Mouse (Mus musculus) central nervous system, embryonic 18 days (tissue): ENCODE results near the gene Lcn9. TPM values are rescaled to one million over a fixed set of nuclear protein-coding genes. Genes with fewer than 3 reads are reported as not detected.

Source experiments
- polyA plus RNA-seq: library from polyadenylated mRNA; depleted of rRNA; stranded (reverse); fragments of >200 nt; gene quantifications from 2 replicates; pipeline ENCODE4 v1.2.3, GENCODE M21; 2012; rRNA removed

Gene Lcn9
- not detected in 2 replicates for polyA plus RNA-seq

GRCm38 (mm10) chr2:25822806-25823205 is at the start of gene Lcn9:
Gene Lcn9 (plus strand): TSS chr2:25823153.

GRCm38 (mm10) chr2:25776717-25777116 is 46.2 kb upstream of the Lcn9 start, which contains the start of gene Lcn11:
Gene Lcn11 (plus strand): TSS chr2:25777017.

DNA sequence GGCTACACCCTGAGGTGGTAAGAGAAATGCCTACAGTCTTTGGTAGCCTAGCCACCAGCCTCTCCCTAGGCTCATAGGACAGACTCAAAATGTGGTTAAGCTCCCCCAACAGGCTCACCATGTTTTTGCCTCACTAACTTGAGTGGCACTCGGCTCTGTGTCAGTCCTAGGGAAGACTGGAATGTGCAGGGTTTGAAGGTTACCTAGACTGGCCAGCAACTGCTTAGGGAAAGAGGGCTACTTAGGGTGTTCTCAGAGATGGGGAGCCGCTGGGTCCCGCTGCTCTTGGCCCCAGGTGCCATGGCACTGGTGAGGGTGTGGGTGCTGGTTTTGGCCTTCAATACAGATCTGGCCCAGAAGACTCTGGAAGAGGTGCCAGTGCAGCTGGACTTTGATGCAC is 41.0 kb upstream of the Lcn9 start, which contains the start of gene Gm13539:
TSS of gene Gm13539 (plus strand) at position 301 of the 400 bp plus-strand sequence.

GRCm38 (mm10) chr2:25815748-25816147 is 7.2 kb upstream of the Lcn9 start, which contains the start of gene Glt6d1:
Gene Glt6d1 (minus strand): TSS chr2:25815848.

GRCm38 (mm10) chr2:25847226-25847625 is 24.3 kb downstream of the Lcn9 start, which contains the start of gene Sohlh1:
Gene Sohlh1 (minus strand): TSS chr2:25847248.

GRCm38 (mm10) chr2:25863337-25864131 is 40.6 kb downstream of the Lcn9 start, which contains the start of gene Kcnt1:
Gene Kcnt1 (plus strand): TSS chr2:25863734.

Other genes starting within 250 kb of the Lcn9 start
- gene Mamdc4, start 248.3 kb upstream of the Lcn9 start, polyA plus RNA-seq: 2.7 and 2.8 TPM in 2 replicates
- gene Phpt1, start 247.9 kb upstream of the Lcn9 start, polyA plus RNA-seq: 149 and 150 TPM in 2 replicates
- gene Ajm1, start 241.4 kb upstream of the Lcn9 start, polyA plus RNA-seq: 32.4 and 41.2 TPM in 2 replicates
- gene Rabl6, start 214.6 kb upstream of the Lcn9 start, polyA plus RNA-seq: 79.9 and 82.9 TPM in 2 replicates
- 0.04 TPM in 1 of 2 replicates, not detected in the other for gene Ccdc183, start 205.5 kb upstream of the Lcn9 start, polyA plus RNA-seq
- gene Tmem141, start 201.1 kb upstream of the Lcn9 start, polyA plus RNA-seq: 47.6 and 54.3 TPM in 2 replicates
- 1.3 and 2.2 TPM in 2 replicates for gene Fcna, start 195.1 kb upstream of the Lcn9 start, polyA plus RNA-seq
- not detected in 2 replicates for gene Lcn8, start 170.0 kb upstream of the Lcn9 start, polyA plus RNA-seq
- not detected in 2 replicates for gene Lcn5, start 165.2 kb upstream of the Lcn9 start, polyA plus RNA-seq
- gene Lcn6, start 146.4 kb upstream of the Lcn9 start, polyA plus RNA-seq: not detected in 2 replicates
- gene Lcn10, start 140.4 kb upstream of the Lcn9 start, polyA plus RNA-seq: not detected in 2 replicates
- not detected in 2 replicates for gene Obp2a, start 123.1 kb upstream of the Lcn9 start, polyA plus RNA-seq
- 64.8 and 76.6 TPM in 2 replicates for gene Bmyc, start 116.4 kb upstream of the Lcn9 start, polyA plus RNA-seq
- gene Obp2b, start 86.1 kb upstream of the Lcn9 start, polyA plus RNA-seq: not detected in 2 replicates
- gene Lcn3, start 57.6 kb upstream of the Lcn9 start, polyA plus RNA-seq: not detected in 2 replicates
- not detected in 2 replicates for gene Lcn11, start 46.1 kb upstream of the Lcn9 start, polyA plus RNA-seq
- gene Gm13539, start 40.9 kb upstream of the Lcn9 start, polyA plus RNA-seq: not detected in 2 replicates
- not detected in 2 replicates for gene Glt6d1, start 7.3 kb upstream of the Lcn9 start, polyA plus RNA-seq
- 0.05 TPM in 1 of 2 replicates, not detected in the other for gene Sohlh1, start 24.1 kb downstream of the Lcn9 start, polyA plus RNA-seq
- gene Kcnt1, start 40.6 kb downstream of the Lcn9 start, polyA plus RNA-seq: 90.7 and 96.1 TPM in 2 replicates
- gene Camsap1, start 160.1 kb downstream of the Lcn9 start, polyA plus RNA-seq: 42.6 and 49.3 TPM in 2 replicates
- 125 and 130 TPM in 2 replicates for gene Ubac1, start 198.6 kb downstream of the Lcn9 start, polyA plus RNA-seq